Mouse (Mus musculus): ENCODE results near the gene Ppp1r10. TPM values are rescaled to one million over a fixed set of nuclear protein-coding genes. Genes with fewer than 3 reads are reported as not detected.

Ppp1r10 gene
- polyA plus RNA-seq, 1 experiment from 2014 or later: 38.9 TPM

- Histone ChIP-seq H3K9me3 (replicated peaks; ENCODE audit: control insufficient read depth, low read length, poor library complexity, severe bottlenecking) (no peaks in the 10 kb centered on the region), H3K27me3 (ENCODE audit: control insufficient read depth, insufficient read depth, low read depth, low read length) (no peaks in the 10 kb centered on the region), H3K4me3 (ENCODE audit: low read depth, low read length) (peak overlapping the region; percentile 66), H3K27ac (ENCODE audit: low read length) (peak overlapping the region; percentile 99), H3K4me1 (ENCODE audit: control insufficient read depth, insufficient read depth, low read length) (peaks cover 19% of the 10 kb centered on the region), H3K9ac (ENCODE audit: low read depth, low read length) (peak overlapping the region; percentile 67), H3K36me3 (ENCODE audit: control insufficient read depth, insufficient read depth, low read length) (no peaks in the 10 kb centered on the region), H3K4me2 (ENCODE audit: low read length) (peak overlapping the region; percentile 79)
- WGBS: 3% methylated on average over 28 of the region's 28 CpGs
- no peak for ATAC-seq
These were observed 517 bp upstream of the Ppp1r10 start for GRCm38 (mm10) chr17:35915538-35916296.

GRCm38 (mm10) chr17:35917143-35917462, 869 bp downstream of the Ppp1r10 start:
- no peaks in the 10 kb centered on the region for H3K9me3 ChIP-seq (replicated peaks; ENCODE audit: control insufficient read depth, low read length, poor library complexity, severe bottlenecking)
- H3K9ac ChIP-seq (ENCODE audit: low read depth, low read length): peak overlapping the region; percentile 98
- no peaks in the 10 kb centered on the region for H3K36me3 ChIP-seq (ENCODE audit: control insufficient read depth, insufficient read depth, low read length)
- no peak for ATAC-seq
- H3K27me3 ChIP-seq (ENCODE audit: control insufficient read depth, insufficient read depth, low read depth, low read length): no peaks in the 10 kb centered on the region
- peak overlapping the region; percentile 66 for H3K4me3 ChIP-seq (ENCODE audit: low read depth, low read length)
- peak overlapping the region; percentile 93 for H3K4me2 ChIP-seq (ENCODE audit: low read length)
- under 1% methylated on average over 8 of the region's 8 CpGs for WGBS
- peak overlapping the region; percentile 99 for H3K27ac ChIP-seq (ENCODE audit: low read length)
- peaks cover 32% of the 10 kb centered on the region for H3K4me1 ChIP-seq (ENCODE audit: control insufficient read depth, insufficient read depth, low read length)

- H3K4me1 ChIP-seq (ENCODE audit: control insufficient read depth, insufficient read depth, low read length): peaks cover 37% of the 10 kb centered on the region
- H3K4me3 ChIP-seq (ENCODE audit: low read depth, low read length): peak overlapping the region; percentile 66
- under 1% methylated on average over 13 of the region's 13 CpGs for WGBS
- H3K9me3 ChIP-seq (replicated peaks; ENCODE audit: control insufficient read depth, low read length, poor library complexity, severe bottlenecking): no peaks in the 10 kb centered on the region
- H3K27ac ChIP-seq (ENCODE audit: low read length): peak overlapping the region; percentile 99
- no peaks in the 10 kb centered on the region for H3K27me3 ChIP-seq (ENCODE audit: control insufficient read depth, insufficient read depth, low read depth, low read length)
- peak; percentile 8; the same call in 1 of the 2 replicates for ATAC-seq
- H3K36me3 ChIP-seq (ENCODE audit: control insufficient read depth, insufficient read depth, low read length): no peaks in the 10 kb centered on the region
- peak overlapping the region; percentile 93 for H3K4me2 ChIP-seq (ENCODE audit: low read length)
- peak overlapping the region; percentile 98 for H3K9ac ChIP-seq (ENCODE audit: low read depth, low read length)
These were observed 1.4 kb downstream of the Ppp1r10 start for GRCm38 (mm10) chr17:35917463-35918251.

GRCm38 (mm10) chr17:35918276-35919059, 2.2 kb downstream of the Ppp1r10 start:
- WGBS: under 1% methylated on average over 11 of the region's 11 CpGs
- Histone ChIP-seq H3K27me3 (ENCODE audit: control insufficient read depth, insufficient read depth, low read depth, low read length) (no peaks in the 10 kb centered on the region), H3K9me3 (replicated peaks; ENCODE audit: control insufficient read depth, low read length, poor library complexity, severe bottlenecking) (no peaks in the 10 kb centered on the region), H3K9ac (ENCODE audit: low read depth, low read length) (peak overlapping the region; percentile 98), H3K4me1 (ENCODE audit: control insufficient read depth, insufficient read depth, low read length) (peaks cover 37% of the 10 kb centered on the region), H3K27ac (ENCODE audit: low read length) (peak overlapping the region; percentile 99), H3K4me2 (ENCODE audit: low read length) (peak overlapping the region; percentile 93), H3K4me3 (ENCODE audit: low read depth, low read length) (peak overlapping the region; percentile 66), H3K36me3 (ENCODE audit: control insufficient read depth, insufficient read depth, low read length) (no peaks in the 10 kb centered on the region)
- no peak for ATAC-seq

- H3K4me2 ChIP-seq (ENCODE audit: low read length): peak overlapping the region; percentile 93
- H3K4me1 ChIP-seq (ENCODE audit: control insufficient read depth, insufficient read depth, low read length): peaks cover 37% of the 10 kb centered on the region
- H3K4me3 ChIP-seq (ENCODE audit: low read depth, low read length): peak overlapping the region; percentile 66
- no peaks in the 10 kb centered on the region for H3K9me3 ChIP-seq (replicated peaks; ENCODE audit: control insufficient read depth, low read length, poor library complexity, severe bottlenecking)
- H3K27ac ChIP-seq (ENCODE audit: low read length): peak overlapping the region; percentile 99
- H3K27me3 ChIP-seq (ENCODE audit: control insufficient read depth, insufficient read depth, low read depth, low read length): no peaks in the 10 kb centered on the region
- peak; percentile 46 for ATAC-seq
- H3K9ac ChIP-seq (ENCODE audit: low read depth, low read length): peak overlapping the region; percentile 98
- H3K36me3 ChIP-seq (ENCODE audit: control insufficient read depth, insufficient read depth, low read length): no peaks in the 10 kb centered on the region
- 2% methylated on average over 7 of the region's 7 CpGs for WGBS
These were observed 3.0 kb downstream of the Ppp1r10 start for GRCm38 (mm10) chr17:35919060-35919715.

- WGBS: 36% methylated on average over 6 of the region's 6 CpGs
- peak overlapping the region; percentile 75 for H3K9ac ChIP-seq (ENCODE audit: low read depth, low read length)
- no peaks in the 10 kb centered on the region for H3K9me3 ChIP-seq (replicated peaks; ENCODE audit: control insufficient read depth, low read length, poor library complexity, severe bottlenecking)
- H3K27ac ChIP-seq (ENCODE audit: low read length): peak overlapping the region; percentile 99
- H3K4me3 ChIP-seq (ENCODE audit: low read depth, low read length): peak overlapping the region; percentile 66
- H3K4me2 ChIP-seq (ENCODE audit: low read length): peak overlapping the region; percentile 93
- H3K27me3 ChIP-seq (ENCODE audit: control insufficient read depth, insufficient read depth, low read depth, low read length): no peaks in the 10 kb centered on the region
- peaks cover 37% of the 10 kb centered on the region for H3K4me1 ChIP-seq (ENCODE audit: control insufficient read depth, insufficient read depth, low read length)
- peaks cover 4% of the 10 kb centered on the region for H3K36me3 ChIP-seq (ENCODE audit: control insufficient read depth, insufficient read depth, low read length)
- ATAC-seq: no peak
These were observed 3.6 kb downstream of the Ppp1r10 start for GRCm38 (mm10) chr17:35919864-35920301.

GRCm38 (mm10) chr17:35920384-35920783, 4.2 kb downstream of the Ppp1r10 start:
- Histone ChIP-seq H3K4me2 (ENCODE audit: low read length) (peak overlapping the region; percentile 93), H3K9me3 (replicated peaks; ENCODE audit: control insufficient read depth, low read length, poor library complexity, severe bottlenecking) (no peaks in the 10 kb centered on the region), H3K36me3 (ENCODE audit: control insufficient read depth, insufficient read depth, low read length) (peaks cover 9% of the 10 kb centered on the region), H3K4me1 (ENCODE audit: control insufficient read depth, insufficient read depth, low read length) (peaks cover 34% of the 10 kb centered on the region), H3K27ac (ENCODE audit: low read length) (peak overlapping the region; percentile 99), H3K4me3 (ENCODE audit: low read depth, low read length) (peak overlapping the region; percentile 66), H3K27me3 (ENCODE audit: control insufficient read depth, insufficient read depth, low read depth, low read length) (no peaks in the 10 kb centered on the region), H3K9ac (ENCODE audit: low read depth, low read length) (peak overlapping the region; percentile 75)
- 76% methylated on average over 1 of the region's 1 CpGs for WGBS
- ATAC-seq: no peak

GRCm38 (mm10) chr17:35920862-35921562, 4.8 kb downstream of the Ppp1r10 start:
- ATAC-seq: no peak
- no peaks in the 10 kb centered on the region for H3K27me3 ChIP-seq (ENCODE audit: control insufficient read depth, insufficient read depth, low read depth, low read length)
- peak overlapping the region; percentile 93 for H3K4me2 ChIP-seq (ENCODE audit: low read length)
- H3K27ac ChIP-seq (ENCODE audit: low read length): peak overlapping the region; percentile 99
- no peak overlapping the region for H3K4me3 ChIP-seq (ENCODE audit: low read depth, low read length)
- H3K4me1 ChIP-seq (ENCODE audit: control insufficient read depth, insufficient read depth, low read length): peaks cover 30% of the 10 kb centered on the region
- no peaks in the 10 kb centered on the region for H3K9me3 ChIP-seq (replicated peaks; ENCODE audit: control insufficient read depth, low read length, poor library complexity, severe bottlenecking)
- H3K36me3 ChIP-seq (ENCODE audit: control insufficient read depth, insufficient read depth, low read length): peaks cover 10% of the 10 kb centered on the region
- WGBS: 64% methylated on average over 5 of the region's 5 CpGs
- peak overlapping the region; percentile 22; the same call in 1 of the 2 replicates for H3K9ac ChIP-seq (ENCODE audit: low read depth, low read length)

Data from midbrain, embryonic 16.5 days (tissue).